Mouse (Mus musculus): Measurements from ENCODE around the gene Syde2.

DNA sequence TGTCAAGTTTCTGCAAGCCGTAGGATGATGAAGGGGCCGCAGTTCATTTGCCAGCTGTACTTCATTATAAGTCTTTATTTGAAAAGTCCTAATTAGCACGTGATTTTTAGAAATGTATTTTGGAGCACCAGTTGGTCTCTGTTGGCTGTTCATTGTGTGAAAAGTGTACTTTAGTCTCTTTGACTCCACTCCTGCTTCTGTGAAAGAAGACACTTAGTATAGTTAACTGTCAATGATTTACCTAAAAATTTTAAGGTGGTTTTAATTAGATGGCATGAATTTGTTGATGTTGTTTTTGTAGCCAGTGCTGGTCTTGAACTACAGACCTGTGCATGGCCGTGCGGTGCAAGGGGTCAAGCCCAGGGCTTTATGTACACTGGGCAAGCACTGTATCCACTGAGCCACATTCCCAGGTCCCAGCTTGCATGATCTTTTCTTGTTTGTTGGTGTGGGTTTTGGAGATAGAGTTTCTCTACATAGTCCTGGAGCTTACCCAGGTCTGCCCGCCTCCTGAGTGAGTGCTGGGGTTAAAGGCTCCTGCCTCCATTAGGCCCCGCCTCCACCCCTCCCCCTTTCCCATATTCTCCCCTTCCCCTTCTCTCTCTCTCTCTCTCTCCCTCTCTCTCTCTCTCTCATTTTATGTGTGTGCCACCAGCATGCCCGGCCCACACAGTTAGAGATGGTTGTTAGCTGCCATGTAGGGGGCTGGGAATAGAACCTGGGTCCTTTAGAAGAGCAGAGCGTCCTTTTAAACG, 4.5 kb downstream of the Syde2 start:
- TF ChIP-seq EP300 (IDR thresholded peaks at IDR 0.05; ENCODE audit: low read depth) (no peak), CTCF (IDR thresholded peaks at IDR 0.05; ENCODE audit: low read depth) (no peak)
